Mouse (Mus musculus): Measurements from ENCODE around the gene Stat2. TPM values are rescaled to one million over a fixed set of nuclear protein-coding genes. Genes with fewer than 3 reads are reported as not detected.
A peak's percentile ranks its signal among the peaks of the same experiment; 100 is the strongest.
"Not testable (repeated sequence)": the region's sequence is repeated elsewhere in the genome, so short reads cannot be mapped to it uniquely, and the experiment has no call there.

Gene Stat2
- total RNA-seq, 1 experiment from 2014 or later = 12.3 TPM

DNA sequence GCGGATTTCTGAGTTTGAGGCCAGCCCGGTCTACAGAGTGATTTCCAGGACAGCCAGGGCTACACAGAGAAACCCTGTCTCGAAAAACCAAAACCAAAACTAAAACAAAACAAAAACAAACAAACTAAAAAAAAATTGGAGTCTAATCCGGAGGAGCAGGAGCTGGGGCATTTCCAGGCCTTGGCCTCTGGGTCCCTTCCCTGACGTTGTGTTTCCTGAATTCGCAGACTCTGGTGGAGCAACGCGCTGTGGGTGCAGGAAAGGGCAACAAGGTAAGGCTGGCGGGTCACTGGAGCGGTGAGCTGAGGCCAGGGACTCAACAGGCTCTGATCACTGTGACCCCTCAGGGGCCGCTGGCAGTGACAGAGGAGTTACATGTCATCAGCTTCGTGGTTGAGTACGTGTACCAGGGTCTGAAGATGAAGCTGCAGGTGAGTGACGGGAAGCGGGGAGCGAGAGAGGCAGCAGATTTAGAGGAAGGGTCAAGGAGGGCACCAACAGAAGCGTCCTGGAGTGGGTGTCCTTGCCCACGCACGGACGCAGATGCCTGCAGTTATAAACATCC, 12.6 kb downstream of the Stat2 start:
- ATAC-seq (replicated peaks in 1 of 2; ENCODE audit: insufficient read depth in 1 of 2, low FRiP score in 2 of 2, low TSS enrichment in 1 of 2, low read depth in 1 of 2, poor library complexity in 2 of 2, severe bottlenecking in 2 of 2) = no peak

- peak; percentile 37 to 63; a peak in 2 of 4 replicates for ATAC-seq (replicated peaks in 1 of 2; ENCODE audit: insufficient read depth in 1 of 2, low FRiP score in 2 of 2, low TSS enrichment in 1 of 2, low read depth in 1 of 2, poor library complexity in 2 of 2, severe bottlenecking in 2 of 2)
Observed at GRCm38 (mm10) chr10:128283604-128284579, 13.5 kb downstream of the Stat2 start.

GRCm38 (mm10) chr10:128290594-128290993, 20.2 kb downstream of the Stat2 start:
- ATAC-seq (replicated peaks in 1 of 2; ENCODE audit: insufficient read depth in 1 of 2, low FRiP score in 2 of 2, low TSS enrichment in 1 of 2, low read depth in 1 of 2, poor library complexity in 2 of 2, severe bottlenecking in 2 of 2) = not testable (repeated sequence)

GRCm38 (mm10) chr10:128296370-128297090, 26.2 kb downstream of the Stat2 start:
- no peak for ATAC-seq (replicated peaks in 1 of 2; ENCODE audit: insufficient read depth in 1 of 2, low FRiP score in 2 of 2, low TSS enrichment in 1 of 2, low read depth in 1 of 2, poor library complexity in 2 of 2, severe bottlenecking in 2 of 2)

DNA sequence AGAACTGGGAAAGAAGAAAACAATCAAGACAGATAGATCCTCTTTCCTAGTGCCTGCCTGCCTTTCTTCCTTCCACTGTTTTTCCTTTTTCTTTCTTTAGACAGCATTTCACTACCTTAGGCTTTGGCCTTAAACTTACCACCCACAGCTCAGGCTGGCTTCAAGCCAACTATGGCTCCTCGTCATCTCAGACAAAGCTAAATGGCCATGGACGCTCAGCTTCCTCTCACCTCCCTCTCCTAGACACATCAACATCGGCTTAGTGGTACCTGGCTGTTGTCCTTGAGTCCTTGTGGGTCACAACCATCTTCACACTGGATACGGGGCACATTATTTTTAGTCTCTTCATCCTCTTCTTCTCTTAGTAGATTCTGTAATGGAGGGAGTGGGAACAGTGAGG, 26.9 kb downstream of the Stat2 start:
- ATAC-seq (replicated peaks in 1 of 2; ENCODE audit: insufficient read depth in 1 of 2, low FRiP score in 2 of 2, low TSS enrichment in 1 of 2, low read depth in 1 of 2, poor library complexity in 2 of 2, severe bottlenecking in 2 of 2) = no peak

GRCm38 (mm10) chr10:128297622-128298021, 27.3 kb downstream of the Stat2 start:
- ATAC-seq (replicated peaks in 1 of 2; ENCODE audit: insufficient read depth in 1 of 2, low FRiP score in 2 of 2, low TSS enrichment in 1 of 2, low read depth in 1 of 2, poor library complexity in 2 of 2, severe bottlenecking in 2 of 2) = no peak

DNA sequence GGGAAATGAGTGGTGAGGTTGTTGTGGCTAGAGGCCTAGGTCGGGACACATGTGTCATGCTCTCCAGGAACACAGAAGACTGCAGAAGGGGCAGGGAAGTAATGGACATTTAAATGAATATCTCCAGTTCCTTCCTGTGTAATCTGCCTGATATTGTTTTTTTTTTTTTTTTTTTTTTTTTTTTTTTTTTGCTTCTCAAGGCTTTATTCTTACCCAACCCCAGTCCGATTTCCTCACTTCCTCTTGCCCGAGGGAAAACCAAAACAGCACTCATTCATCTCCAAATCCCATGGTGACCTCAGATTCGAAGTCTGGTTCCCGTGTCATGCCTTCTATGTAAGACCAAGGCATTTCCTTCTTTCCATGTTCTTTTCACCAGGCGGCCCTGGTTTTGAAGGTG, 27.9 kb downstream of the Stat2 start:
- no peak for ATAC-seq (replicated peaks in 1 of 2; ENCODE audit: insufficient read depth in 1 of 2, low FRiP score in 2 of 2, low TSS enrichment in 1 of 2, low read depth in 1 of 2, poor library complexity in 2 of 2, severe bottlenecking in 2 of 2)

GRCm38 (mm10) chr10:128298702-128299171, 28.4 kb downstream of the Stat2 start, which contains the start of gene Il23a:
Gene Il23a (minus strand): TSS chr10:128298752.
- no peak for ATAC-seq (replicated peaks in 1 of 2; ENCODE audit: insufficient read depth in 1 of 2, low FRiP score in 2 of 2, low TSS enrichment in 1 of 2, low read depth in 1 of 2, poor library complexity in 2 of 2, severe bottlenecking in 2 of 2)

GRCm38 (mm10) chr10:128302357-128302756, 32.0 kb downstream of the Stat2 start:
- ATAC-seq (replicated peaks in 1 of 2; ENCODE audit: insufficient read depth in 1 of 2, low FRiP score in 2 of 2, low TSS enrichment in 1 of 2, low read depth in 1 of 2, poor library complexity in 2 of 2, severe bottlenecking in 2 of 2) = no peak

- ATAC-seq (replicated peaks in 1 of 2; ENCODE audit: insufficient read depth in 1 of 2, low FRiP score in 2 of 2, low TSS enrichment in 1 of 2, low read depth in 1 of 2, poor library complexity in 2 of 2, severe bottlenecking in 2 of 2) = peak in 1 of 2 experiments; percentile 1; a peak in 1 of 4 replicates
Observed at GRCm38 (mm10) chr10:128302785-128303125, 32.4 kb downstream of the Stat2 start.

GRCm38 (mm10) chr10:128303126-128304021, 33.0 kb downstream of the Stat2 start, which contains the start of gene Pan2:
Gene Pan2 (plus strand): TSS chr10:128303335.
- peak; percentile 97 for ATAC-seq (replicated peaks in 1 of 2; ENCODE audit: insufficient read depth in 1 of 2, low FRiP score in 2 of 2, low TSS enrichment in 1 of 2, low read depth in 1 of 2, poor library complexity in 2 of 2, severe bottlenecking in 2 of 2)

DNA sequence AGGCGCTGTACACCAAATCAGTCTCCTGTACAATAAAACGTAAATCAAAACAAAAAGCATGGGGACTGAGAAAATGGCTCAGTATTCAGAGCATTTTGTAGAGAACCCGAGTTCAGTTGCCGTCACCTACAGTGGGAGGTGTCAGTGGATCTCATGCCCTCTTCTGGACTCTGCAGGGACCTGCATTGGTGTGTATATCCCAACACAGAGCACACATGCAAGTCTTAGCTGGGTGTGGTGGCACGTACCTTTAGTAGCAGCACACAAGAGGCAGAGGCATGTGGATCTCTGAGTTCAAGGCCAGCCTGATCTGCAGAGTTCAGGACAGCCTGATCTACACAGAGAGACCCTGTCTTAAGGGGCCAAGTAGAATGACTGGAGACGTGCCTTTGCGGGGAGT, 39.3 kb downstream of the Stat2 start:
- no peak for ATAC-seq (replicated peaks in 1 of 2; ENCODE audit: insufficient read depth in 1 of 2, low FRiP score in 2 of 2, low TSS enrichment in 1 of 2, low read depth in 1 of 2, poor library complexity in 2 of 2, severe bottlenecking in 2 of 2)

DNA sequence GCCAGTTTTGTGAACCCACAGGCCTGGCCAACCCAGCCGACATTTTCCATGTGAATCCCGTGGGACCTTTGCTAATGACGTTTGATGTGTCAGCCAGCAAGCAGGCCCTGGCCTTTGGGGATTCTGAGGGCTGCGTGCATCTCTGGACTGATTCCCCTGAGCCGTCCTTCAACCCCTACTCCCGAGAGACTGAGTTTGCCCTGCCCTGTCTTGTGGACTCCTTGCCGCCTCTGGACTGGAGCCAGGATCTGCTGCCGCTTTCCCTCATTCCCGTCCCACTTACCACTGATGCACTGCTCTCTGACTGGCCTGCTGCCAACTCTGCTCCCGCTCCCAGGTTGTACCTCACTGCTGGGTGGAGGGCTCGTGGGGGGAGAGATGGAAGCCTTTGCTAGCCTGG, 39.8 kb downstream of the Stat2 start:
- no peak for ATAC-seq (replicated peaks in 1 of 2; ENCODE audit: insufficient read depth in 1 of 2, low FRiP score in 2 of 2, low TSS enrichment in 1 of 2, low read depth in 1 of 2, poor library complexity in 2 of 2, severe bottlenecking in 2 of 2)

GRCm38 (mm10) chr10:128310902-128311301, 40.5 kb downstream of the Stat2 start:
- ATAC-seq (replicated peaks in 1 of 2; ENCODE audit: insufficient read depth in 1 of 2, low FRiP score in 2 of 2, low TSS enrichment in 1 of 2, low read depth in 1 of 2, poor library complexity in 2 of 2, severe bottlenecking in 2 of 2) = no peak

DNA sequence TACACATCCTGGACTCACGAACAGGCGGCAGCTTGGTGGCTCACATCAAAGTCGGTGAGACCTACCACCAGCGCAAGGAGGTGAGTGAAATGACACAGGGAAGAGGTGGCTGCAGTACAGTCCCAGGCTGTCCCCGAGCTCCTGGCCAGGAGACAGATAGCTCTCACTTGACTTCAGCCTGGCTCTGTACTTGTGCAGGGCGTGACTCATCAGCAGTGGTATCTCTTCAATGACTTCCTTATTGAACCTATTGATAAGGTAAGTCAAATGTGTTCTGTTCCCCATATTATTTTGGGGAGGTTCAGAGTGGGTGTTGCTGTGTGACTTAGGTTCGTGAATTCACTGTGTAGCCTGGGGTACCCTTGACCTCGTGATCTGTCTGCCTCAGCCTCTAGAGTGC, 45.2 kb downstream of the Stat2 start:
- no peak for ATAC-seq (replicated peaks in 1 of 2; ENCODE audit: insufficient read depth in 1 of 2, low FRiP score in 2 of 2, low TSS enrichment in 1 of 2, low read depth in 1 of 2, poor library complexity in 2 of 2, severe bottlenecking in 2 of 2)

- no peak for ATAC-seq (replicated peaks in 1 of 2; ENCODE audit: insufficient read depth in 1 of 2, low FRiP score in 2 of 2, low TSS enrichment in 1 of 2, low read depth in 1 of 2, poor library complexity in 2 of 2, severe bottlenecking in 2 of 2)
Observed at GRCm38 (mm10) chr10:128321641-128322040, 51.3 kb downstream of the Stat2 start.
